ENCODE assay signal across 9 mouse cellular contexts in the genomic region with DNA sequence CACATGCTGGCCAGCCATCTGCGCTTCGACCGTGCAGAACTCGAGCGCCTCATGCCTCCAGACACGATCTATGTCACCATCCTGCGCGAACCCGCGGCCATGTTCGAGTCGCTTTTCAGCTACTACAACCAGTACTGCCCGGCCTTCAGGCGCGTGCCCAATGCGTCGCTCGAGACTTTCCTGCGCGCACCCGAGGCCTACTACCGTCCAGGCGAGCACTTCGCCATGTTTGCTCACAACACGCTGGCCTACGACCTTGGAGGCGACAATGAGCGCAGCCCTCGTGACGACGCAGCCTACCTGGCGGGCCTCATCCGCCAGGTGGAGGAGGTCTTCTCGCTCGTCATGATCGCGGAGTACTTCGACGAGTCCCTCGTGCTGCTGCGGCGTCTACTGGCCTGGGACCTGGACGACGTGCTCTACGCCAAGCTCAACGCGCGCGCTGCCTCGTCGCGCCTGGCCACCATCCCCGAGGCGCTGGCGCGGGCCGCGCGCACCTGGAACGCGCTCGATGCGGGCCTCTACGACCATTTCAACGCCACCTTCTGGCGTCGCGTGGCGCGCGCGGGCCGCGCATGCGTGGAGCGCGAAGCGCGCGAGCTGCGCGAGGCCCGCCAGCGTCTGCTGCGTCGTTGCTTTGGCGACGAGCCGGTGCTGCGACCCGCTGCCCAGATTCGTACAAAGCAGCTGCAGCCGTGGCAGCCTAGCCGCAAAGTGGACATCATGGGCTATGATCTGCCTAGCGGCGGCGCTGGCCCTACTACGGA. TPM values are rescaled to one million over a fixed set of nuclear protein-coding genes. Genes with fewer than 3 reads are reported as not detected.
DNase-seq lines count a peak whose midpoint lies in the region; ATAC-seq and TF ChIP-seq lines count a peak whose summit lies in the region.
"Had no signal": no experiment of that assay in that cellular context is flagged by ENCODE, and none has a peak within 500 bp of the region (broad histone marks: within the 10 kb centered on the region; RNA-seq: fewer than 3 reads in every experiment).

No protein-coding gene starts in this region.

- H3K9ac ChIP-seq in liver, postnatal 0 days (replicated peaks) = no peak overlapping the region

- H3K36me3 ChIP-seq in hindbrain, embryonic 10.5 days = peaks cover 44% of the 10 kb centered on the region
- no peaks in the 10 kb centered on the region for H3K36me3 ChIP-seq in liver, postnatal 0 days (replicated peaks; ENCODE audit: insufficient read depth, low read length)

- TF ChIP-seq CTCF in layer of hippocampus, adult 2 months (conservative IDR thresholded peaks at IDR 0.05) = no peak
- TF ChIP-seq CTCF in liver, postnatal 0 days (IDR thresholded peaks at IDR 0.05; ENCODE audit: low read depth) = no peak

- TF ChIP-seq EP300 in liver, postnatal 0 days (IDR thresholded peaks at IDR 0.05; ENCODE audit: low read depth) = no peak

- WGBS in hindbrain, embryonic 10.5 days = 41% methylated on average over 98 of the region's 98 CpGs
- WGBS in liver, postnatal 0 days (ENCODE audit: insufficient replicate concordance) = 40% methylated on average over 97 of the region's 98 CpGs

- peak overlapping the region; percentile 48 for H3K4me2 ChIP-seq in liver, postnatal 0 days (ENCODE audit: low read depth, low read length)

- peak overlapping the region; percentile 8; the same call in 1 of the 2 replicates for H3K4me3 ChIP-seq in layer of hippocampus, adult 2 months
- H3K4me3 ChIP-seq in hindbrain, embryonic 10.5 days = peak overlapping the region; percentile 42
- peak overlapping the region; percentile 17; the same call in 1 of the 2 replicates for H3K4me3 ChIP-seq in liver, postnatal 0 days (ENCODE audit: low read depth, low read length)

- no peak for ATAC-seq in liver, postnatal 0 days

- H3K9me3 ChIP-seq in hindbrain, embryonic 10.5 days = peaks cover 12% of the 10 kb centered on the region
- 0 out of 2 replicates have a peak, but pooled peaks cover 4% of the 10 kb centered on the region for H3K9me3 ChIP-seq in liver, postnatal 0 days (ENCODE audit: low read length)

- no peak overlapping the region for H3K27ac ChIP-seq in layer of hippocampus, adult 2 months
- peak overlapping the region; percentile 64; the same call in 1 of the 2 replicates for H3K27ac ChIP-seq in hindbrain, embryonic 10.5 days
- no peak overlapping the region for H3K27ac ChIP-seq in liver, postnatal 0 days (ENCODE audit: low read depth)
- H3K27ac ChIP-seq: macrophage had no signal

- DNase-seq in layer of hippocampus, adult 2 months (ENCODE audit: low spot score in 2 of 2) = peak in 1 of 2 experiments; percentile 29
- no peak for DNase-seq in layer of hippocampus, postnatal 25 days (ENCODE audit: extremely low spot score in 1 of 2, low spot score in 1 of 2)
- DNase-seq in embryo, embryonic 11 days = peak; percentile 59
- peak; percentile 39 for DNase-seq in hindbrain, embryonic 10.5 days (ENCODE audit: low spot score)
- no peak for DNase-seq in liver, postnatal 0 days
- DNase-seq in thymus, postnatal 36 days = peak; percentile 19 to 27
- no peak for DNase-seq in layer of hippocampus, adult 9-10 months (ENCODE audit: low spot score)
- no peak for DNase-seq in spleen, adult 12 weeks (ENCODE audit: low spot score)

- peaks cover 9% of the 10 kb centered on the region; the same call in 1 of the 2 replicates for H3K4me1 ChIP-seq in hindbrain, embryonic 10.5 days (replicated peaks)
- H3K4me1 ChIP-seq in liver, postnatal 0 days (ENCODE audit: insufficient read depth) = peaks cover 7% of the 10 kb centered on the region; the same call in 1 of the 2 replicates

- H3K27me3 ChIP-seq in hindbrain, embryonic 10.5 days (ENCODE audit: insufficient read depth, poor library complexity, severe bottlenecking) = peaks cover 21% of the 10 kb centered on the region
- H3K27me3 ChIP-seq in liver, postnatal 0 days (ENCODE audit: insufficient read depth, low read length) = peaks cover 11% of the 10 kb centered on the region

RNA-seq across cellular contexts. Expression of a gene that starts 9.0 kb away (rescaled TPM):
- total RNA-seq in layer of hippocampus, adult 2 months (2021) = 100 to 1,000 TPM; 106 to 109 TPM
- 100 to 1,000 TPM; 114 to 129 TPM for total RNA-seq in layer of hippocampus, postnatal 25 days (2021)
- polyA plus RNA-seq in hindbrain, embryonic 10.5 days (2016; fragmentation: Nextera tagmentation; extraction: Ambion mirVana) = 11.7 and 19.1 TPM in 2 replicates
- not detected in 2 replicates for polyA plus RNA-seq in liver, postnatal 0 days (2015; fragmentation: Nextera tagmentation; extraction: Ambion mirVana)
- polyA plus RNA-seq: macrophage had no signal

RNA-seq across cellular contexts. Expression of a gene that starts 11.9 kb away (rescaled TPM):
- 100 to 1,000 TPM; 214 to 219 TPM for total RNA-seq in layer of hippocampus, adult 2 months (2021)
- total RNA-seq in layer of hippocampus, postnatal 25 days (2021) = 100 to 1,000 TPM; 201 to 202 TPM
- 438 and 456 TPM in 2 replicates for polyA plus RNA-seq in hindbrain, embryonic 10.5 days (2016; fragmentation: Nextera tagmentation; extraction: Ambion mirVana)
- polyA plus RNA-seq in liver, postnatal 0 days (2015; fragmentation: Nextera tagmentation; extraction: Ambion mirVana) = 80.7 and 93.7 TPM in 2 replicates

RNA-seq across cellular contexts. Expression of a gene that starts 28.4 kb away (rescaled TPM):
- not detected for total RNA-seq in layer of hippocampus, adult 2 months (2021)
- total RNA-seq in layer of hippocampus, postnatal 25 days (2021) = not detected
- not detected in 2 replicates for polyA plus RNA-seq in hindbrain, embryonic 10.5 days (2016; fragmentation: Nextera tagmentation; extraction: Ambion mirVana)
- not detected in 2 replicates for polyA plus RNA-seq in liver, postnatal 0 days (2015; fragmentation: Nextera tagmentation; extraction: Ambion mirVana)
- polyA plus RNA-seq: macrophage had no signal

RNA-seq across cellular contexts. Expression of a gene that starts 34.2 kb away (rescaled TPM):
- 10 to 100 TPM; 56.4 to 57.4 TPM for total RNA-seq in layer of hippocampus, adult 2 months (2021)
- 10 to 100 TPM; 54.2 to 57.6 TPM for total RNA-seq in layer of hippocampus, postnatal 25 days (2021)
- 23.7 and 26.1 TPM in 2 replicates for polyA plus RNA-seq in hindbrain, embryonic 10.5 days (2016; fragmentation: Nextera tagmentation; extraction: Ambion mirVana)
- polyA plus RNA-seq in liver, postnatal 0 days (2015; fragmentation: Nextera tagmentation; extraction: Ambion mirVana) = 2.6 and 3.3 TPM in 2 replicates

RNA-seq across cellular contexts. Expression of a gene that starts 42.2 kb away (rescaled TPM):
- total RNA-seq in layer of hippocampus, adult 2 months (2021) = 1 to 10 TPM; 4.6 to 5.9 TPM
- total RNA-seq in layer of hippocampus, postnatal 25 days (2021) = 1 to 10 TPM; 6.1 to 6.7 TPM
- polyA plus RNA-seq in hindbrain, embryonic 10.5 days (2016; fragmentation: Nextera tagmentation; extraction: Ambion mirVana) = 0.65 and 1.6 TPM in 2 replicates
- polyA plus RNA-seq in liver, postnatal 0 days (2015; fragmentation: Nextera tagmentation; extraction: Ambion mirVana) = not detected in 2 replicates

Comparison
In these comparisons a context has a peak if more than half of its experiments do, and no peak if none do; other contexts are left out.
1. DNase-seq: peak in embryo, embryonic 11 days (single experiment), hindbrain, embryonic 10.5 days (single experiment) and thymus, postnatal 36 days (2 of 2); none in layer of hippocampus, postnatal 25 days (0 of 2), liver, postnatal 0 days (single experiment), layer of hippocampus, adult 9-10 months (single experiment) and spleen, adult 12 weeks (single experiment).
2. Peak in every context shown above with its lines, with median percentiles within 50 percentile points of each other: H3K4me3 ChIP-seq.